Mouse (Mus musculus): ENCODE measurements around the gene Tnfaip8l1.

GRCm38 (mm10) chr17:56131136-56131535 lies 31.1 kb upstream of the Tnfaip8l1 start:
- TF ChIP-seq POLR2A (IDR thresholded peaks at IDR 0.05; ENCODE audit: extremely low read depth, insufficient read depth, low read length), result no peak
- no peak for TF ChIP-seq CTCF (IDR thresholded peaks at IDR 0.05; ENCODE audit: extremely low read depth, insufficient read depth, low read length)
